Comparison of ENCODE assay signal across 21 mouse cellular contexts in genomic region chr1:43404693-43405678, GRCm38 (mm10). TPM values are rescaled to one million over a fixed set of nuclear protein-coding genes. Genes with fewer than 3 reads are reported as not detected.
A peak's percentile ranks its signal among the peaks of the same experiment; 100 is the strongest.
DNase-seq lines count a peak whose midpoint lies in the region; ATAC-seq and TF ChIP-seq lines count a peak whose summit lies in the region.
"Had no signal": no experiment of that assay in that cellular context is flagged by ENCODE, and none has a peak within 500 bp of the region (broad histone marks: within the 10 kb centered on the region; RNA-seq: fewer than 3 reads in every experiment).

No protein-coding gene starts in this region.

- no peaks in the 10 kb centered on the region for H3K4me1 ChIP-seq in heart, postnatal 0 days (ENCODE audit: control insufficient read depth, insufficient read depth)
- peaks cover 4% of the 10 kb centered on the region; the same call in 1 of the 2 replicates for H3K4me1 ChIP-seq in stomach, embryonic 14.5 days (ENCODE audit: control insufficient read depth, insufficient read depth, low read length)
- H3K4me1 ChIP-seq: limb, embryonic 15.5 days; midbrain, embryonic 13.5 days; neural tube, embryonic 13.5 days had no signal

- no peak for TF ChIP-seq CTCF in heart, postnatal 0 days (IDR thresholded peaks at IDR 0.05; ENCODE audit: low read depth)

- no peaks in the 10 kb centered on the region for H3K9me3 ChIP-seq in heart, postnatal 0 days (replicated peaks; ENCODE audit: control insufficient read depth, low read length)
- no peaks in the 10 kb centered on the region for H3K9me3 ChIP-seq in stomach, embryonic 14.5 days (ENCODE audit: control insufficient read depth, low read depth, low read length)
- H3K9me3 ChIP-seq: embryonic facial prominence, embryonic 13.5 days; limb, embryonic 15.5 days; liver, embryonic 15.5 days; midbrain, embryonic 13.5 days; neural tube, embryonic 13.5 days had no signal

- no peak for ATAC-seq in heart, postnatal 0 days (ENCODE audit: insufficient read depth, low read depth)
- peak; percentile 53; the same call in 1 of the 2 replicates for ATAC-seq in stomach, embryonic 14.5 days (ENCODE audit: insufficient number of reproducible peaks, insufficient read depth, low FRiP score, low read depth)
- ATAC-seq in megakaryocyte, adult 5-6 weeks (ENCODE audit: poor library complexity, severe bottlenecking): no peak
- ATAC-seq: forebrain, embryonic 14.5 days; midbrain, embryonic 13.5 days had no signal

- H3K27ac ChIP-seq in heart, postnatal 0 days (ENCODE audit: low read depth): peak overlapping the region; percentile 26; the same call in 1 of the 2 replicates
- H3K27ac ChIP-seq in stomach, embryonic 14.5 days (ENCODE audit: low read length): peak overlapping the region; percentile 52; the same call in 1 of the 2 replicates
- H3K27ac ChIP-seq: embryonic facial prominence, embryonic 13.5 days; hindbrain, embryonic 14.5 days; kidney, postnatal 0 days; limb, embryonic 15.5 days; liver, embryonic 15.5 days; midbrain, embryonic 13.5 days; neural tube, embryonic 13.5 days had no signal

- DNase-seq in heart, postnatal 0 days (ENCODE audit: low spot score): no peak
- DNase-seq in heart, postnatal 36 days: no peak
- DNase-seq in thymus, postnatal 0 days (ENCODE audit: low spot score): peak; percentile 20
- no peak for DNase-seq in thymus, postnatal 4 days
- no peak for DNase-seq in urinary bladder, postnatal 25 days (ENCODE audit: low spot score)
- DNase-seq in B cell, adult 2 months: no peak
- DNase-seq: cerebellum, adult 11 months; cerebellum, postnatal 10 days; gastrocnemius, postnatal 25 days; kidney, adult 11 months had no signal

- H3K9ac ChIP-seq in heart, postnatal 0 days (replicated peaks; ENCODE audit: low read depth, low read length): no peak overlapping the region
- no peak overlapping the region for H3K9ac ChIP-seq in stomach, embryonic 14.5 days (replicated peaks; ENCODE audit: low read depth, low read length)
- H3K9ac ChIP-seq: embryonic facial prominence, embryonic 13.5 days; hindbrain, embryonic 14.5 days; limb, embryonic 15.5 days; liver, embryonic 15.5 days; midbrain, embryonic 13.5 days; neural tube, embryonic 13.5 days had no signal

- intact Hi-C loops in heart, postnatal 36 days (cut with DNase I): loop anchor here (10.0 kb wide), 1 partner anchor 230 kb away; no protein-coding TSS in a partner anchor

- H3K4me3 ChIP-seq in heart, postnatal 0 days (ENCODE audit: low read depth, low read length): no peak overlapping the region
- no peak overlapping the region for H3K4me3 ChIP-seq in stomach, embryonic 14.5 days (ENCODE audit: low read depth, low read length)
- H3K4me3 ChIP-seq: embryonic facial prominence, embryonic 13.5 days; limb, embryonic 15.5 days; liver, embryonic 15.5 days; midbrain, embryonic 13.5 days; neural tube, embryonic 13.5 days had no signal

- no peaks in the 10 kb centered on the region for H3K36me3 ChIP-seq in heart, postnatal 0 days (replicated peaks; ENCODE audit: control insufficient read depth, insufficient read depth, low read length)
- H3K36me3 ChIP-seq in stomach, embryonic 14.5 days (ENCODE audit: control insufficient read depth, insufficient read depth, low read length): no peaks in the 10 kb centered on the region
- H3K36me3 ChIP-seq: embryonic facial prominence, embryonic 13.5 days; limb, embryonic 15.5 days; liver, embryonic 15.5 days; midbrain, embryonic 13.5 days; neural tube, embryonic 13.5 days had no signal

- 42% methylated on average over 9 of the region's 9 CpGs for WGBS in heart, postnatal 0 days
- WGBS in stomach, embryonic 14.5 days: 30% methylated on average over 9 of the region's 9 CpGs

- H3K4me2 ChIP-seq in heart, postnatal 0 days (ENCODE audit: low read depth, low read length): no peak overlapping the region
- H3K4me2 ChIP-seq in stomach, embryonic 14.5 days (replicated peaks; ENCODE audit: low read depth, low read length): no peak overlapping the region
- H3K4me2 ChIP-seq: embryonic facial prominence, embryonic 13.5 days; heart, embryonic 11.5 days; hindbrain, embryonic 14.5 days; limb, embryonic 15.5 days; liver, embryonic 15.5 days; midbrain, embryonic 13.5 days; neural tube, embryonic 13.5 days had no signal

- no peak for TF ChIP-seq EP300 in heart, postnatal 0 days (IDR thresholded peaks at IDR 0.05; ENCODE audit: low read depth)

- no peaks in the 10 kb centered on the region for H3K27me3 ChIP-seq in heart, postnatal 0 days (ENCODE audit: control insufficient read depth, insufficient read depth, low read length)
- no peaks in the 10 kb centered on the region for H3K27me3 ChIP-seq in stomach, embryonic 14.5 days (ENCODE audit: control insufficient read depth, insufficient read depth, low read length)
- H3K27me3 ChIP-seq: embryonic facial prominence, embryonic 13.5 days; limb, embryonic 15.5 days; liver, embryonic 15.5 days; midbrain, embryonic 13.5 days; neural tube, embryonic 13.5 days had no signal

RNA-seq across cellular contexts. Expression of gene Nck2, which starts 39.4 kb away (rescaled TPM):
- total RNA-seq in heart, postnatal 0 days (2014; rRNA removed; ENCODE audit: low replicate concordance): 47.8 and 49.7 TPM in 2 replicates
- 17.6 and 17.7 TPM in 2 replicates for polyA plus RNA-seq in heart, postnatal 0 days (2015; fragmentation: Nextera tagmentation; extraction: Ambion mirVana)
- 10 to 100 TPM; 13.6 to 15.3 TPM for total RNA-seq in heart, postnatal 36 days (2021)
- 85.5 and 103 TPM in 2 replicates for polyA plus RNA-seq in thymus, postnatal 0 days (2015; fragmentation: Nextera tagmentation; extraction: Ambion mirVana)
- polyA plus RNA-seq in stomach, embryonic 14.5 days (2014; fragmentation: Nextera tagmentation; extraction: Ambion mirVana): 49.0 and 51.4 TPM in 2 replicates
- total RNA-seq in megakaryocyte, adult 5-6 weeks (2015): 2.9 and 3.0 TPM in 2 replicates
- total RNA-seq in megakaryocyte, adult 5-6 weeks (2017): 4.5 and 5.4 TPM in 2 replicates
